Mouse (Mus musculus) thymus, postnatal 0 days (tissue): Measurements from ENCODE around the gene Hist1h4n. TPM values are rescaled to one million over a fixed set of nuclear protein-coding genes. Genes with fewer than 3 reads are reported as not detected.
"Not testable (repeated sequence)": the region's sequence is repeated elsewhere in the genome, so short reads cannot be mapped to it uniquely, and the experiment has no call there.

Source experiments
- DNase-seq: peaks from one replicate; pipeline ENCODE4 v3.0.0-alpha.2; 2015; ENCODE audit warnings: low spot score
- polyA plus RNA-seq: library from polyadenylated mRNA; unstranded; fragments of >200 nt; fragmentation: Nextera tagmentation; extraction: Ambion mirVana; gene quantifications from 2 replicates; pipeline ENCODE4 v1.2.1, GENCODE M21; 2015

Hist1h4n gene
- 35.0 and 40.5 TPM in 2 replicates for polyA plus RNA-seq

GRCm38 (mm10) chr13:21831418-21832394, at the start of gene Hist1h4n:
TSS of gene Hist1h4n (minus strand) at chr13:21832196.
- not testable (repeated sequence) for DNase-seq

- no peak for DNase-seq
These were observed 48.7 kb upstream of the Hist1h4n start for GRCm38 (mm10) chr13:21880735-21881134.

- not testable (repeated sequence) for DNase-seq
These were observed 33.5 kb upstream of the Hist1h4n start for GRCm38 (mm10) chr13:21865503-21865902.

GRCm38 (mm10) chr13:21861608-21862007, 29.6 kb upstream of the Hist1h4n start:
- no peak for DNase-seq

GRCm38 (mm10) chr13:21855698-21856162, 23.7 kb upstream of the Hist1h4n start:
- DNase-seq, result peak; percentile 48

GRCm38 (mm10) chr13:21855146-21855545, 23.1 kb upstream of the Hist1h4n start:
- peak; percentile 54 for DNase-seq

- DNase-seq, result peak; percentile 15
These were observed 20.4 kb upstream of the Hist1h4n start for GRCm38 (mm10) chr13:21852215-21852945.

GRCm38 (mm10) chr13:21850696-21851095, 18.7 kb upstream of the Hist1h4n start:
- not testable (repeated sequence) for DNase-seq

- DNase-seq, result no peak
These were observed 15.9 kb upstream of the Hist1h4n start for GRCm38 (mm10) chr13:21847883-21848282.

GRCm38 (mm10) chr13:21846356-21846755, 14.4 kb upstream of the Hist1h4n start:
- DNase-seq, result not testable (repeated sequence)

GRCm38 (mm10) chr13:21840508-21840907, 8.5 kb upstream of the Hist1h4n start:
- DNase-seq, result not testable (repeated sequence)

- not testable (repeated sequence) for DNase-seq
These were observed 1.5 kb upstream of the Hist1h4n start, which contains the start of the genes Hist1h2ap and Hist1h2br for GRCm38 (mm10) chr13:21833461-21833860. TSS of gene Hist1h2ap (minus strand) at chr13:21833507. TSS of gene Hist1h2br (plus strand) at chr13:21833743.

GRCm38 (mm10) chr13:21830344-21830743, 1.7 kb downstream of the Hist1h4n start:
- DNase-seq, result no peak

- no peak for DNase-seq
These were observed 3.5 kb downstream of the Hist1h4n start for GRCm38 (mm10) chr13:21828511-21828910.

- DNase-seq, result not testable (repeated sequence)
These were observed 11.7 kb downstream of the Hist1h4n start for GRCm38 (mm10) chr13:21820082-21820890.

- DNase-seq, result not testable (repeated sequence)
These were observed 19.9 kb downstream of the Hist1h4n start for GRCm38 (mm10) chr13:21812092-21812491.

- not testable (repeated sequence) for DNase-seq
These were observed 20.5 kb downstream of the Hist1h4n start, which contains the start of gene Hist1h4m for GRCm38 (mm10) chr13:21811539-21811938. TSS of gene Hist1h4m (plus strand) at chr13:21811746.

GRCm38 (mm10) chr13:21811074-21811473, 20.9 kb downstream of the Hist1h4n start:
- not testable (repeated sequence) for DNase-seq

GRCm38 (mm10) chr13:21810073-21810472, 21.9 kb downstream of the Hist1h4n start, which contains the start of the genes Hist1h2bq and Hist1h2ao:
TSS of gene Hist1h2bq (minus strand) at chr13:21810197.
TSS of gene Hist1h2ao (plus strand) at chr13:21810465.
- DNase-seq, result not testable (repeated sequence)

GRCm38 (mm10) chr13:21803058-21803457, 28.9 kb downstream of the Hist1h4n start:
- not testable (repeated sequence) for DNase-seq
